In the genomic region with DNA sequence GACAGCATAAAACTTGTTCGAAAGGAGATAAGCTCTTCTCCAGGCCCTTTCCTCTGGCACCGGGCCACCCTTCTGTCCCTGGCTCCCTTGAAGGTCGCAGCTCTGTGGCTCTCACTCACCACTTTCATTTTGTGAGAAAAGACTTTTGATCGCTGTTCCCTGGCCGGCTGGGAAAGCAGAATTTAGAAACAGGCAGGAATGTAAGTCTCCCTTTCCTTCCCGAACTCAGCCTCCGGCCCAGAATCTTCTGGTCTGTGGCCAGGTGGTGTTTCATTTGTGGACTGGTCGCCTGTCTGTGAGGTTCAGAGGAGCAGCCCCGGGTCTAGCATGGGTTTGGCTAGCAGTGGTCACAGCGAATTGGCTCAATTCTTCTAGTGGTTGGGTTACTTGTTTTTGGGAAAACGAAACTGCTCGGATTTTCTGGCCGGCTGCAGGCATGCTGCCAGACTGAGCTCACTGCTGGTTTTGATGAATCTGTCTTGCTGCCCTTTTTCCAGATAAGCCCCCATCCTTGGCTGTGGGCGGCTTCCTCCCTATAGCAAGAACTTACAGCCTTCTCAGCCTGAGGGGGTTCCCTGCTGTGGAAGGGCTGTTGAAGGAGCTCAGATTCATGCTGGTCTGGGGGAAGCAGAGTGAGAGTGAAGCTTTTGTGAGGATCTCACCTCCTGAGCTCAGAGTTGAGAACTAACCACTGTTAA, we compare ENCODE assay signal across 9 mouse cellular contexts. TPM values are rescaled to one million over a fixed set of nuclear protein-coding genes. Genes with fewer than 3 reads are reported as not detected.
DNase-seq lines count a peak whose midpoint lies in the region; ATAC-seq and TF ChIP-seq lines count a peak whose summit lies in the region.
"Had no signal": no experiment of that assay in that cellular context is flagged by ENCODE, and none has a peak within 500 bp of the region (broad histone marks: within the 10 kb centered on the region; RNA-seq: fewer than 3 reads in every experiment).

A gene (minus strand): TSS at position 362 of the 698 bp plus-strand sequence.

- H3K9ac ChIP-seq in hindbrain, embryonic 16.5 days (ENCODE audit: low read depth, low read length) = peak within 1 kb of the TSS; percentile 59

- H3K36me3 ChIP-seq in hindbrain, embryonic 16.5 days (ENCODE audit: control insufficient read depth, insufficient read depth, low read length) = no peaks in the 10 kb centered on the region
- H3K36me3 ChIP-seq: G1E had no signal

- H3K4me1 ChIP-seq in hindbrain, embryonic 16.5 days (ENCODE audit: control insufficient read depth, insufficient read depth, low read depth, low read length) = peaks cover 3% of the 10 kb centered on the region

- no peak for ATAC-seq in hindbrain, embryonic 16.5 days
- ATAC-seq in megakaryocyte progenitor cell, adult 5-6 weeks (replicated peaks; ENCODE audit: poor library complexity) = peak; percentile 62

- H3K27ac ChIP-seq in gastrocnemius, adult 2 months = peak within 1 kb of the TSS; percentile 76
- H3K27ac ChIP-seq in hindbrain, embryonic 16.5 days (ENCODE audit: low read depth, low read length) = peak within 1 kb of the TSS; percentile 44; the same call in 1 of the 2 replicates

- peak within 1 kb of the TSS; percentile 82 for H3K4me3 ChIP-seq in gastrocnemius, adult 2 months
- H3K4me3 ChIP-seq in hindbrain, embryonic 16.5 days (ENCODE audit: low read length) = peak within 1 kb of the TSS; percentile 44

- peak; percentile 5 for DNase-seq in layer of hippocampus, adult 11-12 months (ENCODE audit: low spot score)
- DNase-seq in layer of hippocampus, adult 9-11 months = no peak
- peak; percentile 74 to 75 for DNase-seq in cerebellum, postnatal 10 days
- peak; percentile 67 for DNase-seq in gastrocnemius, adult 2 months
- DNase-seq in left cerebral cortex, postnatal 36 days (ENCODE audit: low spot score in 2 of 2) = peak; percentile 19 to 22
- DNase-seq in right cerebral cortex, postnatal 25 days = peak; percentile 24

- 10% methylated on average over 14 of the region's 14 CpGs for WGBS in hindbrain, embryonic 16.5 days

- H3K27me3 ChIP-seq in hindbrain, embryonic 16.5 days (replicated peaks; ENCODE audit: control insufficient read depth, insufficient read depth, low read length) = no peaks in the 10 kb centered on the region

- intact Hi-C loops in gastrocnemius, adult 2 months (cut with DNase I) = no loop called here
- intact Hi-C loops in left cerebral cortex, postnatal 36 days (cut with DNase I) = no loop called here

- TF ChIP-seq CTCF in gastrocnemius, adult 2 months (IDR thresholded peaks at IDR 0.05) = no peak

- no peaks in the 10 kb centered on the region for H3K9me3 ChIP-seq in hindbrain, embryonic 16.5 days (ENCODE audit: control insufficient read depth, low read length)
- H3K9me3 ChIP-seq: G1E had no signal

- peak within 1 kb of the TSS; percentile 70 for H3K4me2 ChIP-seq in hindbrain, embryonic 16.5 days (ENCODE audit: low read length)

RNA-seq across cellular contexts. Expression of the gene that starts here (rescaled TPM):
- under 1 TPM; 0.13 to 0.28 TPM for total RNA-seq in gastrocnemius, adult 2 months (2021)
- 2.1 and 2.7 TPM in 2 replicates for polyA plus RNA-seq in hindbrain, embryonic 16.5 days (2015; fragmentation: Nextera tagmentation; extraction: Ambion mirVana)
- total RNA-seq in left cerebral cortex, postnatal 36 days (2021) = under 1 TPM; 0.30 to 0.36 TPM
- total RNA-seq in megakaryocyte progenitor cell, adult 5-6 weeks (2015) = 33.4 and 33.6 TPM in 2 replicates
- 33.1 and 41.3 TPM in 2 replicates for total RNA-seq in megakaryocyte progenitor cell, adult 5-6 weeks (2017)
- polyA plus RNA-seq: G1E had no signal

Comparison
In these comparisons a context has a peak if more than half of its experiments do, and no peak if none do; other contexts are left out.
1. RNA of the gene that starts here (total RNA-seq): 33.1 to 41.3 TPM in megakaryocyte progenitor cell, adult 5-6 weeks; 0.30 to 0.36 TPM in left cerebral cortex, postnatal 36 days and 0.13 to 0.28 TPM in gastrocnemius, adult 2 months; every median in the first group is over 10 times any median in the second.
2. Peak in DNase-seq, H3K4me3 ChIP-seq and H3K27ac ChIP-seq in gastrocnemius, adult 2 months; RNA of the gene not detected or under 1 TPM.
3. Peak in DNase-seq in left cerebral cortex, postnatal 36 days; RNA of the gene not detected or under 1 TPM.